Mouse (Mus musculus): ENCODE measurements around the gene Wfdc18. TPM values are rescaled to one million over a fixed set of nuclear protein-coding genes. Genes with fewer than 3 reads are reported as not detected.

Wfdc18 gene
- polyA plus RNA-seq, 1 experiment from 2014 or later = not detected

GRCm38 (mm10) chr11:83712671-83713070 lies 3.9 kb downstream of the Wfdc18 start:
- DNase-seq (ENCODE audit: low spot score) (no peak), ATAC-seq (ENCODE audit: insufficient number of reproducible peaks, low FRiP score, low TSS enrichment, low read depth) (no peak)
- 82% methylated on average over 1 of the region's 1 CpGs for WGBS
- H3K36me3 ChIP-seq (ENCODE audit: control insufficient read depth, insufficient read depth, low read length) = no peaks in the 10 kb centered on the region
- no peak overlapping the region for H3K27ac ChIP-seq (replicated peaks; ENCODE audit: low read depth, low read length)
- no peak overlapping the region for H3K4me3 ChIP-seq (ENCODE audit: low read depth, low read length)
- no peaks in the 10 kb centered on the region for H3K9me3 ChIP-seq (ENCODE audit: control insufficient read depth, low read length)
- H3K27me3 ChIP-seq (ENCODE audit: control insufficient read depth, insufficient read depth, low read length) = no peaks in the 10 kb centered on the region
- no peak overlapping the region for H3K9ac ChIP-seq (ENCODE audit: low read length)
- H3K4me1 ChIP-seq (ENCODE audit: control insufficient read depth, insufficient read depth, low read length) = no peaks in the 10 kb centered on the region
- H3K4me2 ChIP-seq (ENCODE audit: low read depth, severe bottlenecking) = no peak overlapping the region

- Histone ChIP-seq H3K4me1 (ENCODE audit: control insufficient read depth, insufficient read depth, low read length) (no peaks in the 10 kb centered on the region), H3K36me3 (ENCODE audit: control insufficient read depth, insufficient read depth, low read length) (no peaks in the 10 kb centered on the region), H3K4me2 (ENCODE audit: low read depth, severe bottlenecking) (no peak overlapping the region), H3K27me3 (ENCODE audit: control insufficient read depth, insufficient read depth, low read length) (no peaks in the 10 kb centered on the region), H3K4me3 (ENCODE audit: low read depth, low read length) (no peak overlapping the region), H3K27ac (replicated peaks; ENCODE audit: low read depth, low read length) (no peak overlapping the region), H3K9me3 (ENCODE audit: control insufficient read depth, low read length) (no peaks in the 10 kb centered on the region), H3K9ac (ENCODE audit: low read length) (no peak overlapping the region)
- no peak for DNase-seq (ENCODE audit: low spot score)
- ATAC-seq (ENCODE audit: insufficient number of reproducible peaks, low FRiP score, low TSS enrichment, low read depth) = no peak
- WGBS = 82% methylated on average over 2 of the region's 2 CpGs
Measured at GRCm38 (mm10) chr11:83713925-83714324, 5.1 kb downstream of the Wfdc18 start.

- Histone ChIP-seq H3K4me2 (ENCODE audit: low read depth, severe bottlenecking) (no peak overlapping the region), H3K4me3 (ENCODE audit: low read depth, low read length) (no peak overlapping the region), H3K36me3 (ENCODE audit: control insufficient read depth, insufficient read depth, low read length) (no peaks in the 10 kb centered on the region), H3K9me3 (ENCODE audit: control insufficient read depth, low read length) (no peaks in the 10 kb centered on the region), H3K9ac (ENCODE audit: low read length) (no peak overlapping the region), H3K27ac (replicated peaks; ENCODE audit: low read depth, low read length) (no peak overlapping the region), H3K4me1 (ENCODE audit: control insufficient read depth, insufficient read depth, low read length) (no peaks in the 10 kb centered on the region), H3K27me3 (ENCODE audit: control insufficient read depth, insufficient read depth, low read length) (no peaks in the 10 kb centered on the region)
- DNase-seq (ENCODE audit: low spot score) (no peak), ATAC-seq (ENCODE audit: insufficient number of reproducible peaks, low FRiP score, low TSS enrichment, low read depth) (no peak)
- 89% methylated on average over 6 of the region's 6 CpGs for WGBS
Measured at GRCm38 (mm10) chr11:83717042-83717665, 8.3 kb downstream of the Wfdc18 start.

- Histone ChIP-seq H3K4me2 (ENCODE audit: low read depth, severe bottlenecking) (no peak overlapping the region), H3K27ac (replicated peaks; ENCODE audit: low read depth, low read length) (no peak overlapping the region), H3K9ac (ENCODE audit: low read length) (no peak overlapping the region), H3K9me3 (ENCODE audit: control insufficient read depth, low read length) (no peaks in the 10 kb centered on the region), H3K4me1 (ENCODE audit: control insufficient read depth, insufficient read depth, low read length) (no peaks in the 10 kb centered on the region), H3K36me3 (ENCODE audit: control insufficient read depth, insufficient read depth, low read length) (no peaks in the 10 kb centered on the region), H3K4me3 (ENCODE audit: low read depth, low read length) (no peak overlapping the region), H3K27me3 (ENCODE audit: control insufficient read depth, insufficient read depth, low read length) (no peaks in the 10 kb centered on the region)
- no peak for ATAC-seq (ENCODE audit: insufficient number of reproducible peaks, low FRiP score, low TSS enrichment, low read depth)
- no peak for DNase-seq (ENCODE audit: low spot score)
Measured at GRCm38 (mm10) chr11:83720766-83721165, 12.0 kb downstream of the Wfdc18 start.

- Histone ChIP-seq H3K4me1 (ENCODE audit: control insufficient read depth, insufficient read depth, low read length) (no peaks in the 10 kb centered on the region), H3K27me3 (ENCODE audit: control insufficient read depth, insufficient read depth, low read length) (no peaks in the 10 kb centered on the region), H3K4me2 (ENCODE audit: low read depth, severe bottlenecking) (no peak overlapping the region), H3K27ac (replicated peaks; ENCODE audit: low read depth, low read length) (no peak overlapping the region), H3K9me3 (ENCODE audit: control insufficient read depth, low read length) (no peaks in the 10 kb centered on the region), H3K36me3 (ENCODE audit: control insufficient read depth, insufficient read depth, low read length) (no peaks in the 10 kb centered on the region), H3K9ac (ENCODE audit: low read length) (no peak overlapping the region), H3K4me3 (ENCODE audit: low read depth, low read length) (no peak overlapping the region)
- DNase-seq (ENCODE audit: low spot score) (no peak), ATAC-seq (ENCODE audit: insufficient number of reproducible peaks, low FRiP score, low TSS enrichment, low read depth) (no peak)
- 63% methylated on average over 3 of the region's 3 CpGs for WGBS
Measured at GRCm38 (mm10) chr11:83728757-83729432, 20.1 kb downstream of the Wfdc18 start.

- no peak overlapping the region for H3K4me2 ChIP-seq (ENCODE audit: low read depth, severe bottlenecking)
Measured at GRCm38 (mm10) chr11:83731116-83731515, 22.3 kb downstream of the Wfdc18 start.

GRCm38 (mm10) chr11:83733071-83733640 lies 24.3 kb downstream of the Wfdc18 start:
- Histone ChIP-seq H3K4me2 (ENCODE audit: low read depth, severe bottlenecking) (no peak overlapping the region), H3K9ac (ENCODE audit: low read length) (no peak overlapping the region), H3K27ac (replicated peaks; ENCODE audit: low read depth, low read length) (no peak overlapping the region), H3K4me1 (ENCODE audit: control insufficient read depth, insufficient read depth, low read length) (no peaks in the 10 kb centered on the region), H3K9me3 (ENCODE audit: control insufficient read depth, low read length) (no peaks in the 10 kb centered on the region), H3K27me3 (ENCODE audit: control insufficient read depth, insufficient read depth, low read length) (no peaks in the 10 kb centered on the region), H3K36me3 (ENCODE audit: control insufficient read depth, insufficient read depth, low read length) (no peaks in the 10 kb centered on the region), H3K4me3 (ENCODE audit: low read depth, low read length) (no peak overlapping the region)
- ATAC-seq (ENCODE audit: insufficient number of reproducible peaks, low FRiP score, low TSS enrichment, low read depth) (no peak), DNase-seq (ENCODE audit: low spot score) (no peak)
- WGBS = 80% methylated on average over 5 of the region's 5 CpGs

More at GRCm38 (mm10) chr11:83731116-83731515, 22.3 kb downstream of the Wfdc18 start:
- no peaks in the 10 kb centered on the region for H3K9me3 ChIP-seq (ENCODE audit: control insufficient read depth, low read length)
- DNase-seq (ENCODE audit: low spot score) (no peak), ATAC-seq (ENCODE audit: insufficient number of reproducible peaks, low FRiP score, low TSS enrichment, low read depth) (no peak)
- H3K9ac ChIP-seq (ENCODE audit: low read length) = no peak overlapping the region
- no peak overlapping the region for H3K4me3 ChIP-seq (ENCODE audit: low read depth, low read length)
- H3K4me1 ChIP-seq (ENCODE audit: control insufficient read depth, insufficient read depth, low read length) = no peaks in the 10 kb centered on the region
- WGBS = 85% methylated on average over 1 of the region's 1 CpGs
- no peak overlapping the region for H3K27ac ChIP-seq (replicated peaks; ENCODE audit: low read depth, low read length)
- H3K36me3 ChIP-seq (ENCODE audit: control insufficient read depth, insufficient read depth, low read length) = no peaks in the 10 kb centered on the region
- H3K27me3 ChIP-seq (ENCODE audit: control insufficient read depth, insufficient read depth, low read length) = no peaks in the 10 kb centered on the region

- Histone ChIP-seq H3K9ac (ENCODE audit: low read length) (no peak overlapping the region), H3K27me3 (ENCODE audit: control insufficient read depth, insufficient read depth, low read length) (no peaks in the 10 kb centered on the region), H3K36me3 (ENCODE audit: control insufficient read depth, insufficient read depth, low read length) (no peaks in the 10 kb centered on the region), H3K9me3 (ENCODE audit: control insufficient read depth, low read length) (no peaks in the 10 kb centered on the region), H3K4me1 (ENCODE audit: control insufficient read depth, insufficient read depth, low read length) (no peaks in the 10 kb centered on the region), H3K4me3 (ENCODE audit: low read depth, low read length) (no peak overlapping the region), H3K27ac (replicated peaks; ENCODE audit: low read depth, low read length) (no peak overlapping the region), H3K4me2 (ENCODE audit: low read depth, severe bottlenecking) (no peak overlapping the region)
- ATAC-seq (ENCODE audit: insufficient number of reproducible peaks, low FRiP score, low TSS enrichment, low read depth) (no peak), DNase-seq (ENCODE audit: low spot score) (no peak)
- 75% methylated on average over 1 of the region's 1 CpGs for WGBS
Measured at GRCm38 (mm10) chr11:83734215-83734614, 25.4 kb downstream of the Wfdc18 start.

Data from limb, embryonic 11.5 days (tissue).